ENCODE assay signal across 8 mouse cellular contexts in genomic region chr3:90323119-90323518, GRCm38 (mm10). TPM values are rescaled to one million over a fixed set of nuclear protein-coding genes. Genes with fewer than 3 reads are reported as not detected.
DNase-seq lines count a peak whose midpoint lies in the region; ATAC-seq lines count a peak whose summit lies in the region.

No protein-coding gene starts in this region.

- DNase-seq in limb, embryonic 11.5 days (ENCODE audit: low spot score), result peak; percentile 46
- DNase-seq in limb, embryonic 10.5 days (ENCODE audit: low spot score), result no peak
- peak; percentile 68 for DNase-seq in heart, adult 8-10 months (ENCODE audit: low spot score)
- DNase-seq in kidney, adult 9 months, result peak; percentile 59
- peak; percentile 89 for DNase-seq in left cerebral cortex, postnatal 4 days

- no peak overlapping the region for H3K4me3 ChIP-seq in limb, embryonic 11.5 days (ENCODE audit: low read depth, low read length)
- no peak overlapping the region for H3K4me3 ChIP-seq in limb, embryonic 10.5 days
- H3K4me3 ChIP-seq in embryonic facial prominence, embryonic 13.5 days, result no peak overlapping the region
- H3K4me3 ChIP-seq in stomach, embryonic 15.5 days (replicated peaks), result no peak overlapping the region

- no peak overlapping the region for H3K4me2 ChIP-seq in limb, embryonic 11.5 days (ENCODE audit: low read depth, severe bottlenecking)
- peak overlapping the region; percentile 38 for H3K4me2 ChIP-seq in embryonic facial prominence, embryonic 13.5 days
- H3K4me2 ChIP-seq in stomach, embryonic 15.5 days, result peak overlapping the region; percentile 33; the same call in 1 of the 2 replicates

- no peak for ATAC-seq in limb, embryonic 11.5 days (ENCODE audit: insufficient number of reproducible peaks, low FRiP score, low TSS enrichment, low read depth)
- peak; percentile 76; the same call in 1 of the 2 replicates for ATAC-seq in embryonic facial prominence, embryonic 13.5 days (ENCODE audit: insufficient number of reproducible peaks, insufficient read depth, low FRiP score, low TSS enrichment, low read depth)
- peak; percentile 43 for ATAC-seq in monocyte, adult 5-6 weeks (replicated peaks; ENCODE audit: insufficient number of reproducible peaks, low FRiP score, low TSS enrichment, poor library complexity, severe bottlenecking)
- ATAC-seq in stomach, embryonic 15.5 days (ENCODE audit: insufficient read depth, low FRiP score, low read depth), result peak; percentile 88

- 69% methylated on average over 5 of the region's 5 CpGs for WGBS in limb, embryonic 11.5 days
- 86% methylated on average over 5 of the region's 5 CpGs for WGBS in limb, embryonic 10.5 days
- WGBS in embryonic facial prominence, embryonic 13.5 days, result 14% methylated on average over 5 of the region's 5 CpGs
- WGBS in stomach, embryonic 15.5 days, result 15% methylated on average over 5 of the region's 5 CpGs

- no peak overlapping the region for H3K27ac ChIP-seq in limb, embryonic 11.5 days (replicated peaks; ENCODE audit: low read depth, low read length)
- H3K27ac ChIP-seq in limb, embryonic 10.5 days, result no peak overlapping the region
- H3K27ac ChIP-seq in embryonic facial prominence, embryonic 13.5 days, result peak overlapping the region; percentile 64
- H3K27ac ChIP-seq in stomach, embryonic 15.5 days, result peak overlapping the region; percentile 45; the same call in 1 of the 2 replicates

- H3K9me3 ChIP-seq in limb, embryonic 11.5 days (ENCODE audit: control insufficient read depth, low read length), result no peaks in the 10 kb centered on the region
- H3K9me3 ChIP-seq in limb, embryonic 10.5 days (replicated peaks), result no peaks in the 10 kb centered on the region
- H3K9me3 ChIP-seq in embryonic facial prominence, embryonic 13.5 days, result no peaks in the 10 kb centered on the region
- no peaks in the 10 kb centered on the region for H3K9me3 ChIP-seq in stomach, embryonic 15.5 days

- no peak overlapping the region for H3K9ac ChIP-seq in limb, embryonic 11.5 days (ENCODE audit: low read length)
- no peak overlapping the region for H3K9ac ChIP-seq in embryonic facial prominence, embryonic 13.5 days
- H3K9ac ChIP-seq in stomach, embryonic 15.5 days, result no peak overlapping the region

- intact Hi-C loops in left cerebral cortex, postnatal 4 days (cut with DNase I), result no loop called here

- H3K27me3 ChIP-seq in limb, embryonic 11.5 days (ENCODE audit: control insufficient read depth, insufficient read depth, low read length), result no peaks in the 10 kb centered on the region
- H3K27me3 ChIP-seq in limb, embryonic 10.5 days (ENCODE audit: low read depth, poor library complexity, severe bottlenecking), result no peaks in the 10 kb centered on the region
- no peaks in the 10 kb centered on the region for H3K27me3 ChIP-seq in embryonic facial prominence, embryonic 13.5 days
- no peaks in the 10 kb centered on the region for H3K27me3 ChIP-seq in stomach, embryonic 15.5 days (replicated peaks)

- no peaks in the 10 kb centered on the region for H3K4me1 ChIP-seq in limb, embryonic 11.5 days (ENCODE audit: control insufficient read depth, insufficient read depth, low read length)
- 0 out of 2 replicates have a peak, but pooled peaks cover 4% of the 10 kb centered on the region for H3K4me1 ChIP-seq in limb, embryonic 10.5 days
- peaks cover 22% of the 10 kb centered on the region for H3K4me1 ChIP-seq in embryonic facial prominence, embryonic 13.5 days
- H3K4me1 ChIP-seq in stomach, embryonic 15.5 days, result peaks cover 9% of the 10 kb centered on the region

- H3K36me3 ChIP-seq in limb, embryonic 11.5 days (ENCODE audit: control insufficient read depth, insufficient read depth, low read length), result no peaks in the 10 kb centered on the region
- H3K36me3 ChIP-seq in limb, embryonic 10.5 days, result no peaks in the 10 kb centered on the region; the same call in none of the 2 replicates
- H3K36me3 ChIP-seq in embryonic facial prominence, embryonic 13.5 days, result no peaks in the 10 kb centered on the region
- H3K36me3 ChIP-seq in stomach, embryonic 15.5 days, result no peaks in the 10 kb centered on the region

RNA-seq across cellular contexts. Expression of gene Gatad2b, which starts 30.1 kb away (rescaled TPM):
- polyA plus RNA-seq in limb, embryonic 11.5 days (2014; fragmentation: Nextera tagmentation; extraction: Ambion mirVana), result 16.2 and 18.9 TPM in 2 replicates
- 14.3 and 15.6 TPM in 2 replicates for polyA plus RNA-seq in limb, embryonic 10.5 days (2016; fragmentation: Nextera tagmentation; extraction: Ambion mirVana)
- 19.0 and 24.5 TPM in 2 replicates for polyA plus RNA-seq in embryonic facial prominence, embryonic 13.5 days (2015; fragmentation: Nextera tagmentation; extraction: Ambion mirVana)
- 10 to 100 TPM; 41.4 to 51.4 (median 46.0) TPM for total RNA-seq in heart, adult 8-10 months (2022)
- 100 to 1,000 TPM; 101 to 117 TPM for total RNA-seq in left cerebral cortex, postnatal 4 days (2021)
- total RNA-seq in monocyte, adult 5-6 weeks (2017), result 26.9 to 46.5 TPM (median 34.1 TPM) in 3 replicates
- 10.5 and 10.8 TPM in 2 replicates for polyA plus RNA-seq in stomach, embryonic 15.5 days (2015; fragmentation: Nextera tagmentation; extraction: Ambion mirVana)

RNA-seq across cellular contexts. Expression of gene Dennd4b, which starts 58.1 kb away (rescaled TPM):
- polyA plus RNA-seq in limb, embryonic 11.5 days (2014; fragmentation: Nextera tagmentation; extraction: Ambion mirVana), result 3.9 and 5.5 TPM in 2 replicates
- 3.4 and 5.1 TPM in 2 replicates for polyA plus RNA-seq in limb, embryonic 10.5 days (2016; fragmentation: Nextera tagmentation; extraction: Ambion mirVana)
- polyA plus RNA-seq in embryonic facial prominence, embryonic 13.5 days (2015; fragmentation: Nextera tagmentation; extraction: Ambion mirVana), result 4.9 and 5.6 TPM in 2 replicates
- total RNA-seq in heart, adult 8-10 months (2022), result 10 to 100 TPM; 38.0 to 39.3 (median 38.7) TPM
- total RNA-seq in left cerebral cortex, postnatal 4 days (2021), result 10 to 100 TPM; 29.8 to 29.9 TPM
- 15.4 to 39.1 TPM (median 16.3 TPM) in 3 replicates for total RNA-seq in monocyte, adult 5-6 weeks (2017)
- 4.0 and 4.2 TPM in 2 replicates for polyA plus RNA-seq in stomach, embryonic 15.5 days (2015; fragmentation: Nextera tagmentation; extraction: Ambion mirVana)

Comparison
In these comparisons a context has a peak if more than half of its experiments do, and no peak if none do; other contexts are left out.
1. H3K27ac ChIP-seq: peak in embryonic facial prominence, embryonic 13.5 days (single experiment) and stomach, embryonic 15.5 days (single experiment); none in limb, embryonic 11.5 days (single experiment) and limb, embryonic 10.5 days (single experiment).